Mouse (Mus musculus) forebrain, embryonic 11.5 days (tissue): ENCODE measurements around the gene Hnrnpll. TPM values are rescaled to one million over a fixed set of nuclear protein-coding genes. Genes with fewer than 3 reads are reported as not detected.

Experiments used
- ATAC-seq: fragments of 200-750 bp; cut with Nextera tagmentation; replicated peaks from 2 replicates; pipeline ENCODE4 v1.8.0; 2017; ENCODE audit warnings: moderate TSS enrichment; ENCODE audit not compliant: low FRiP score
- DNase-seq: peaks from one replicate; pipeline ENCODE4 v3.0.0-alpha.2; 2017; ENCODE audit warnings: low spot score
- H3K27ac ChIP-seq: fragments of 300-500 bp; sonication (generic); 2 replicates; pipeline ENCODE4 v1.5.1; 2014; ENCODE audit warnings: low read depth, low read length
- H3K27me3 ChIP-seq: fragments of 300-500 bp; sonication (generic); 2 replicates; pipeline ENCODE4 v1.6.1; 2014; ENCODE audit warnings: mild to moderate bottlenecking, low read length, mixed read lengths; ENCODE audit not compliant: control insufficient read depth, insufficient read depth
- H3K36me3 ChIP-seq: fragments of 300-500 bp; sonication (generic); 2 replicates; pipeline ENCODE4 v1.6.1; 2014; ENCODE audit warnings: mild to moderate bottlenecking, low read length, moderate library complexity, mixed read lengths; ENCODE audit not compliant: control insufficient read depth, insufficient read depth
- H3K4me1 ChIP-seq: fragments of 300-500 bp; sonication (generic); replicated peaks from 2 replicates; pipeline ENCODE4 v1.6.1; 2014; ENCODE audit warnings: low read length, mixed read lengths; ENCODE audit not compliant: control insufficient read depth, insufficient read depth
- H3K4me2 ChIP-seq: fragments of 300-500 bp; sonication (generic); 2 replicates; pipeline ENCODE4 v1.6.1; 2014; ENCODE audit warnings: low read depth, mild to moderate bottlenecking, low read length, moderate library complexity, mixed read lengths; ENCODE audit not compliant: severe bottlenecking
- H3K4me3 ChIP-seq: fragments of 300-500 bp; sonication (generic); 2 replicates; pipeline ENCODE4 v1.5.1; 2014; ENCODE audit warnings: low read depth, low read length
- H3K9ac ChIP-seq: fragments of 300-500 bp; sonication (generic); 2 replicates; pipeline ENCODE4 v1.6.1; 2014; ENCODE audit warnings: low read length
- H3K9me3 ChIP-seq: fragments of 300-500 bp; sonication (generic); 2 replicates; pipeline ENCODE4 v1.6.1; 2016; ENCODE audit warnings: low read length, mixed read lengths; ENCODE audit not compliant: control insufficient read depth
- WGBS: fragments of 180-500 bp; shearing (Covaris S2); extraction: QIAGEN DNeasy Blood & Tissue Kit; methylation state at CpG from one replicate; pipeline ENCODE4 v1.1.7; 2014; 5-methylcytosine and 5-hydroxymethylcytosine counted together
- polyA plus RNA-seq: library from polyadenylated mRNA; unstranded; fragments of >200 nt; fragmentation: Nextera tagmentation; extraction: Ambion mirVana; gene quantifications from 2 replicates; pipeline ENCODE4 v1.2.1, GENCODE M21; 2014

The Hnrnpll gene
- polyA plus RNA-seq, 1 experiment from 2014 or later = 127 TPM

DNA sequence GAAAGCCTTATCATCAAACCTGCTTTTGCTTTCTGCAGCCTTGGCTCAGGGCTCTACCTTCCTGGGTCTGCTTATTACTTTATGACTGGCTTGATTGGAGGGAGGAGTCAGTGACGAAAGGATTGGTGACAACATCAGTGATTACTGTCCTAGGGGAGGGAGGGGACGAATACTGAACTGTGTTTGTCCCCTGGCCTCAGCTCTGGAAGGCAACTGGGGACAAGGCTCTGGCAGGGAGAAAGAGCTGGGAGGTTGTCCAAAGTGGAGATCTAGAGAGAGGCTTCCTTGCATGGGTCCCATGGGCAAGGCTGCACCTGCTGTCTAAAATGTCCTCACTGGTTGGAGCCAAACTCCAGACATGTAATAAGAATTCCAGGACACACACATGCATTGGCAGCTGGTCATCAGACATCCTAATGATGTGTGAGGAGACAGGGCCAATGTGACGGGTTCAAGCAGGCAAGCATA lies 59.7 kb downstream of the Hnrnpll start:
- H3K9ac ChIP-seq = no peak overlapping the region
- H3K4me2 ChIP-seq = no peak overlapping the region
- WGBS = 81% methylated on average over 3 of the region's 3 CpGs
- ATAC-seq (no peak), DNase-seq (no peak)
- no peaks in the 10 kb centered on the region for H3K4me1 ChIP-seq
- H3K27me3 ChIP-seq = no peaks in the 10 kb centered on the region
- H3K27ac ChIP-seq = no peak overlapping the region
- no peaks in the 10 kb centered on the region for H3K36me3 ChIP-seq
- H3K9me3 ChIP-seq = no peaks in the 10 kb centered on the region
- no peak overlapping the region for H3K4me3 ChIP-seq

DNA sequence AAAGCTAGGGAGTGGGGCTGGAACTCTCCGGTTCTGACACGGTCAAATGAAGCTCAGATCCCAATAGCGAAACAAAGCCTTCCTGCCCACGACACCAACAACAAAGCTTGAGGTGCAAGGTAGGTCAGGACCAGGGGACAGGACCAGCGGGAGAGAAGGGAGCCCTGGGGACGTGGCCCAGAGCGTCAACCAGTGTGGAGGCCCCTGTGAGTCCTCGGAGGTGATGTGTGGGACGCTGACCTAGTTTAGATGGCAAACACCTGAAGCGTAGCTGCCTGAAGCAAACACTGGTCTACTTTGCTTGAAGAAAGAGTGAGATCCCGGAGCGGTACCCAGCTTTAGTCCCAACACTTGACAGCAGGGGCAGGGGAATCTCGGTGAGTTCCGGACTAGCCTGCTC lies 62.5 kb downstream of the Hnrnpll start:
- H3K36me3 ChIP-seq = no peaks in the 10 kb centered on the region
- 89% methylated on average over 14 of the region's 14 CpGs for WGBS
- H3K27ac ChIP-seq = no peak overlapping the region
- DNase-seq (no peak), ATAC-seq (no peak)
- no peaks in the 10 kb centered on the region for H3K27me3 ChIP-seq
- H3K4me2 ChIP-seq = no peak overlapping the region
- no peaks in the 10 kb centered on the region for H3K4me1 ChIP-seq
- no peak overlapping the region for H3K4me3 ChIP-seq
- no peak overlapping the region for H3K9ac ChIP-seq
- H3K9me3 ChIP-seq = no peaks in the 10 kb centered on the region

DNA sequence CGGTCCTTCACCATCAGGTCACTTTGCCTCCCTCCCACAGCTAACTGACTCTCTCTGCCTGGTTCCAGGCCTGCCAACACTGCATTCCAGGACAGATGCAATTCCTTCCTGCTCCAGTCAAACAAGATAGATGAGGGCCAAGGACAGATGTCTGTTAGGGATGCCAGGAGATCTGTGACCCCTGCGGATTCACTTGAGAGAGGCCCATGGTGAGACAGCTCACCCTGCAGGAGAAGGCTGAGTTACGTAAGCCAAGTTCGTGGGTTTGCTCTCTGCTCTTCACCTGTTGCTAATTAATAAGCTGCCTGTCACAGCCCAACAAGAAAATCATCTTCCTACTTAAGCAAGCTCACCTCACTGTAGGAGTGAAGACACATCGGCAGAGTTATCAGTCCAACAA lies 63.1 kb downstream of the Hnrnpll start:
- H3K9me3 ChIP-seq = no peaks in the 10 kb centered on the region
- no peak overlapping the region for H3K4me2 ChIP-seq
- no peak overlapping the region for H3K27ac ChIP-seq
- H3K4me1 ChIP-seq = no peaks in the 10 kb centered on the region
- no peaks in the 10 kb centered on the region for H3K27me3 ChIP-seq
- ATAC-seq = no peak
- WGBS = 94% methylated on average over 5 of the region's 5 CpGs
- DNase-seq = no peak
- no peak overlapping the region for H3K4me3 ChIP-seq
- no peaks in the 10 kb centered on the region for H3K36me3 ChIP-seq
- H3K9ac ChIP-seq = no peak overlapping the region

DNA sequence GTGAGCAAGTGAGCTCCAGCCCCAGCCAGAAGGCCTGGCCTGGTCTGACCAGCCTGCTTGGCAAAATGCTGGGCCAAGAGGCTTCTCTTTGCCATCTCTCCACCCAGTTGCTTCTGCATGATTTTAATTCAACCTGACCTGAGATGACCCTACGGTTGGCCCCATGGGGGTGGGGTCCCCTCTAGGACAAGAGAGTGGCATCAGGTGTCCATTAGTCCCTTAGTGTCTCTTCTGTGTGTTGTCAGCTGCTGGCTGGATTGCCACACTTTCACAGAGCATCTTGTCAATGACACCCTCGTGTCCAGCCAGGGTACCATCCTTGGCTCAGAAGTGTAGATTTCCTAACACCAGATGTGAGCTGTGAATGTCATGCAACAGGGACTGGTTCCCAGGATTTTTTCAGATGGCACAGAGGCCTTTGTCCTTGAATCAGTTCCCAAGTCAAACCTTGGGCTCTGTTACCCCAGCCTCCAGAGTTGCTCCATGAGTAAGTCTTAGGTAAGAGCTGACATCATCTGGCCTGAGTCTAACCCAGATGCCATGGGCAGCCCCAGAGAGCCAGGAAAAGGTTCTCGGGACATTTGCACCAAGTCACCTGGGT lies 66.9 kb downstream of the Hnrnpll start:
- H3K4me3 ChIP-seq = no peak overlapping the region
- H3K4me1 ChIP-seq = no peaks in the 10 kb centered on the region
- no peaks in the 10 kb centered on the region for H3K9me3 ChIP-seq
- no peak overlapping the region for H3K9ac ChIP-seq
- no peaks in the 10 kb centered on the region for H3K27me3 ChIP-seq
- no peak overlapping the region for H3K27ac ChIP-seq
- DNase-seq (no peak), ATAC-seq (no peak)
- H3K36me3 ChIP-seq = no peaks in the 10 kb centered on the region
- WGBS = 85% methylated on average over 3 of the region's 3 CpGs
- no peak overlapping the region for H3K4me2 ChIP-seq

DNA sequence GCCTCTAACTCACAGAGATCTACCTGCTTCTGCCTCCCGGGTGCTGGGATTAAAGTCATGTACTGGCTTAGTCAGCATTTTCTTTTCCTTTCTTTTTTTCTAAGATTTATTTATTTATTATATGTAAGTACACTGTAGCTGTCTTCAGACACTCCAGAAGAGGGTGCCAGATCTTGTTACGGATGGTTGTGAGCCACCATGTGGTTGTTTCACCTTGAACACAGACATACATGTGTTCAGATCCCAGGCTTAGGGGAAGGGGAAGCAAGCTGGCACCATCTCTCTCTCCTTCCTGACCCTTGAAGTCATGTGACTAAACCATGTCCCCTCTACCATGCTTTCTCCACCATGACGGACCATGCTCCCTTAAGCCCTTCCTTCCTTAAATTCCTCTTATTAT lies 70.0 kb downstream of the Hnrnpll start:
- no peak overlapping the region for H3K27ac ChIP-seq
- no peak for ATAC-seq

DNA sequence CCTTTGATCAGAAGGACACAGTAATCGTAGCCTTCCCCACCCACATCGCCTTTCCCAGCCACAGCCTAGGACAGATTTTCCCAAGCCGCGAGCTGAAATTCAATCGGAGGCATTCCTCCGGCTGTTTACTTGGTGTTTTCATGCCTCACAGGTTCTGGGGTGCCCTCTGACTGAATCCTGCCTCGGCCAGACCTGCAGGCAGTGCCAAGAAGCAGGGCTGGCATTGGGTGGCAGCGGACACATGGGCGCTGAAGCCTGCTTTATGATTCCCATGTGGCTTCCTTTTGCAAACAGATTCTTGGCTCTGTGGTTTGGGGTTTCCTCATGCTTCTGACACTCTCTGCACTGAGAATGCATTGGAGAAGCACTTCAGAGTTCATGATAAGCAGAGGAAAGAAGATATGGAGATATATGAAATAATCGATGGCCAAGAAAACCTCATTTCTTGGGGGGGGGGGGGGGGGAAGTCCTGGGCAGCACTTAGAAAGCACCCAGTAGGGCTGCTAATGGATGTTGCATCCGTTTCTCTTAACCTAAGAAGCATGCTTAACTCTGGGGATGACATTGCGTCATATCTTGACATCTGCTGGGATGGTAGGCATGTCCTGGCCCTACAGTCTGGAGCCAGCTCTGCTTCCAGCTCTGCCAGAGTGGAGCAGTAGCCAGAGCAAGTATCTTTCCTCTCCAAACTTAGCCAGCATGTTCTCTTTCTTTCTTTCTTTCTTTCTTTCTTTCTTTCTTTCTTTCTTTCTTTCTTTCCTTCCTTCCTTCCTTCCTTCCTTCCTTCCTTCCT lies 70.8 kb downstream of the Hnrnpll start:
- Histone ChIP-seq H3K36me3 (no peaks in the 10 kb centered on the region), H3K4me3 (no peak overlapping the region), H3K4me2 (no peak overlapping the region), H3K27me3 (no peaks in the 10 kb centered on the region), H3K27ac (no peak overlapping the region), H3K9ac (no peak overlapping the region), H3K4me1 (no peaks in the 10 kb centered on the region), H3K9me3 (no peaks in the 10 kb centered on the region)
- ATAC-seq = no peak
- DNase-seq = no peak
- 85% methylated on average over 12 of the region's 12 CpGs for WGBS

More for the DNA sequence above, 70.0 kb downstream of the Hnrnpll start:
- 89% methylated on average over 3 of the region's 3 CpGs for WGBS
- Histone ChIP-seq H3K9ac (no peak overlapping the region), H3K9me3 (no peaks in the 10 kb centered on the region), H3K4me3 (no peak overlapping the region), H3K4me2 (no peak overlapping the region), H3K4me1 (no peaks in the 10 kb centered on the region), H3K27me3 (no peaks in the 10 kb centered on the region), H3K36me3 (no peaks in the 10 kb centered on the region)
- DNase-seq = no peak

DNA sequence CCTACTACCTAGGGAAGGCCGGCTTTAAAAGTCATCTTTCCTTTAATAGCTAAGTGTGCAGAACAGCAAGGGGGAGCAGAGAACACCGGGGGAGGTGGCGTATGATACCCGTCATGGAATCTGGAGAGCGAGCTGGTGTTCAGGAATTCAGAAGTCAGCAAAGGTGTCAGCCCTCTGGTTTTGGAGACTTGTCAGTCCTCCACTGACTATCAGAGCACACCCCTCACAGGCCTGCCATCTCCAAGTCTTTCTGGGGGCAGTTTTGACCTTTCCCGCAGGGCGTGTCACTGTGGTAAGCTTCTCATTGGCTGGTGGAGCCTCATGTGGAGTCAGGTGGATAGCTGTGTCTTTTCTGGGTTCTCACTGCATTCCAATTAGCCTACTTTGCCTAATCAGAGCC lies 72.0 kb downstream of the Hnrnpll start:
- 88% methylated on average over 7 of the region's 7 CpGs for WGBS
- H3K4me1 ChIP-seq = no peaks in the 10 kb centered on the region

DNA sequence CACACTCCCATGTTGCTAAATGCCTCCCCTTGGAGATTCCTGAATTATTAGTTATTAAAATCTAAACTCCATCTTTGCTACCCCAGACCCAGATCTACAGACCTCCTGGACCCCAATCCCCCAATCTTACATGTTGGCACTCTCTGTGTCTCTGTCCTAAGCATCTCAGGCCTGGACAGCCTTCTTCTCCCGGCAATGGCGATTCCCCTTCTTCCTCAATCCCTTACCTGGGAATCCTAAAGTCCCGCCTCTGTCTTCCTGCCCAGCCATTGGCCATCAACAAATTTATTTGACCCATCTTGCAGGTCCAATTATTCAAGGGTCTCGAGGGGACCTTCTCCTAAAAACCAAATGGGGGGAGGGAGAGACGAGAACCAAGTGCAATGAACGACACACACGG lies 77.7 kb downstream of the Hnrnpll start:
- H3K4me2 ChIP-seq = no peak overlapping the region
- no peaks in the 10 kb centered on the region for H3K36me3 ChIP-seq
- DNase-seq (no peak), ATAC-seq (no peak)
- no peak overlapping the region for H3K9ac ChIP-seq
- no peak overlapping the region for H3K4me3 ChIP-seq
- H3K27ac ChIP-seq = no peak overlapping the region
- H3K27me3 ChIP-seq = no peaks in the 10 kb centered on the region
- WGBS = 95% methylated on average over 7 of the region's 7 CpGs
- H3K4me1 ChIP-seq = no peaks in the 10 kb centered on the region
- no peaks in the 10 kb centered on the region for H3K9me3 ChIP-seq

More for the DNA sequence above, 72.0 kb downstream of the Hnrnpll start:
- no peak overlapping the region for H3K4me3 ChIP-seq
- no peaks in the 10 kb centered on the region for H3K9me3 ChIP-seq
- H3K9ac ChIP-seq = no peak overlapping the region
- H3K27ac ChIP-seq = no peak overlapping the region
- no peaks in the 10 kb centered on the region for H3K36me3 ChIP-seq
- no peak for DNase-seq
- ATAC-seq = no peak
- H3K27me3 ChIP-seq = no peaks in the 10 kb centered on the region
- H3K4me2 ChIP-seq = no peak overlapping the region
